Mouse (Mus musculus): ENCODE measurements around the gene Insl6.

The Insl6 gene

DNA sequence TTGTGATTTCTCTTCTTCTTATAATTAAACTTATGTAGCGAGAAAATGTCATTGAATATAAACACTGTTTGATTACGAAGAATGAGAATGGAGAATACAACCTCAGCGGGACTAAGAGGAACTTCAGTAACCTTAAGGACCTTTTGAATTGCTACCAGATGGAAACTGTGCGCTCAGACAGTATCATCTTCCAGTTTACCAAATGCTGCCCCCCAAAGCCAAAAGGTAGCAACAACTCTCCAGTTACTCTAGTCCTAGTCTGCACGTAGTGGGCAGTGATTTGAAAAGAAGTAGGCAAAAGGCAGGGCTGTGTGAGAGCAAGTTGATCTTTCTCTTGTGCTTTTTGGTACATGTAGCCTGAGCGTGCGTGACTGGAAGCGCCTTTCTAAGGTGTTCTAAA, 37.3 kb downstream of the Insl6 start:
- no peak for DNase-seq (ENCODE audit: low spot score in 2 of 2)

DNA sequence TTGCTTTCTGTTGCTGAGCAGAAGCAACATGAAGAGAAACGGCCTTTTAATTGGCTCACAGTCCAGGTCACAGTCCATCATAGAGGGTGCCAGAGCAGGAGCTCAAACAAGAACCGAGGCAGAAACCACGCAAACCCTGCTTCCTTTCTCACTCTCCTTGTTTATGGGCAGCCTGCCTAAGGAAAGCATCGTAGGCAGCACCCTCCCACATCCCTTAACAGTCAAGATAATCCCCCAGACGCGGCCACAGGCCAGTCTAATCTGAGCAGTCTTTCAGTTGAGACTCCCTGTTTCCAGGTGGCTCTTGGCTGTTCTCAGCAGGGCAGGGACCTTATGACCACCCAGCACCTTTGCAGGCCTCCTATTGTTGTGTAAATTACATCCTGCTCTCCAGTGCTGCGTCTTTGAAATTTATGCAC, 39.7 kb downstream of the Insl6 start:
- DNase-seq (ENCODE audit: low spot score in 2 of 2), result no peak

DNA sequence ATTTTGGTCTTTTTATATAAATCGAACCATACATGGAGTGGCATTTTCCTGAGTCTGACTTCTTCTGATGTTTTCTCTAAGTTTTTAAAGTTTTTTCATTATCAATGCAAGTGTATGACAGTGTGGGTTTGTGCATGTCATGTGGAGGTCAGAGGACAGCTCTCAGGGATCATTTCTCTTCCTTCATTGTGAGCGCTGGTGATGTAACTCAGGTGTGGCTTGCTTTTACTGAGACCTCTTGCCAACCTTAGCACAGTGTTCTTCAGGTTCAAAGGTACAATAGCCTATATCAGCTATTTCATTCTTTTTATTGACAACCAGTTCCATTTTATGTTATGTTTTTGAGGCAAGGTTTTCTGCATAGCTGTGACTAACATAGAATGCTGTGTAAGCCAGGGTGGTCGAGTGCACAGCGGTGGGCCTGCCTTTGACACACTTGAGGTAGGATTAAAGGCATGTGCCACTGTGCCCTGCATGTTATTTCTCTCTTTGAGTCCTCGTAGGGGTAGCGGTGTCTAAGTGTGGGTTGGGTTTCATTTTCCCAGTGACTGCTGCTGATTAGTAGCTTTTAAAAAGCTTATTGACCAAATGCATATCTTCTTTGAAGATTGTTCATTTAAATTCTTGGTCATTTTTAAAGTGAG, 46.1 kb downstream of the Insl6 start:
- no peak for DNase-seq (ENCODE audit: low spot score in 2 of 2)

GRCm38 (mm10) chr19:29276414-29276813, 48.7 kb downstream of the Insl6 start:
- no peak for DNase-seq (ENCODE audit: low spot score in 2 of 2)

- no peak for DNase-seq (ENCODE audit: low spot score in 2 of 2)
Measured at GRCm38 (mm10) chr19:29272011-29272809, 52.9 kb downstream of the Insl6 start.
